Mouse (Mus musculus): ENCODE data around the gene Cyp26b1.
A peak's percentile ranks its signal among the peaks of the same experiment; 100 is the strongest.

GRCm38 (mm10) chr6:84630276-84630675 is 36.6 kb upstream of the Cyp26b1 start:
- TF ChIP-seq CTCF (IDR thresholded peaks at IDR 0.05) (peak; percentile 25; the same call in 1 of the 2 replicates), EP300 (IDR thresholded peaks at IDR 0.05) (peak; percentile 83)
